Mouse (Mus musculus) cerebellum, adult 2 months (tissue): ENCODE results near the gene Ly75.

Experiments
- CTCF ChIP-seq: fragments of 200-500 bp; IDR thresholded peaks from 2 replicates; pipeline ENCODE4 v1.5.1; 2011; ENCODE audit warnings: low read depth, mild to moderate bottlenecking, control low read depth, low read length, moderate library complexity, borderline replicate concordance; ENCODE audit not compliant: insufficient read depth
- POLR2A ChIP-seq: fragments of 200-500 bp; IDR thresholded peaks from 2 replicates; pipeline ENCODE4 v1.6.1; 2011; ENCODE audit warnings: low read length, control low read depth, borderline replicate concordance; ENCODE audit not compliant: insufficient read depth

- TF ChIP-seq CTCF (no peak), POLR2A (no peak)
These were observed 97.9 kb downstream of the Ly75 start for GRCm38 (mm10) chr2:60285107-60285617.
